Mouse (Mus musculus) monocyte, adult 2 months (primary cell): ENCODE data around the gene Vmn2r110.

Experiments
- DNase-seq, 2 experiments: peaks; one replicate each; pipeline ENCODE4 v3.0.0; 2022; ENCODE audit warnings: low spot score in 2 of 2, low read depth in 1 of 2

The Vmn2r110 gene

DNA sequence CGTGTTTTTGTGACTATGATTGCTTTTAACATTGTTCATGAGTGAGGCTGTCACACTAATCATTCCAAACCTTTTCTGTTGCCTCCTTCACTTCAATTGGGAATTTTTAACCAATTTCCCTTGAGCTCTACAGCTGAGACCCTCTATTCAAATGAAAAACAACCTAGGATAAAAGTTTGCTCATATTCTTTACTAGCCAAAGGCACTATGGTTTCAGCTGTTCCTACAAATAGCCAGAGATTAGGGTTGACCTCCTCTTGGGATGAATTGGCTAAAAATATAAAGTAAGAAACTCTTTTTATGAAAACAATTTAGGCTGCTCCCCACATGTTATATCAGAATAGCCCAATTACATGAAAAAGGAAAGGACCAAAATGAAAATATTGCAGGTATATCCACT lies at the start of gene Vmn2r110:
Gene Vmn2r110 (minus strand): TSS at position 101 of the 400 bp plus-strand sequence.
- no peak for DNase-seq

- DNase-seq, result no peak
Observed at GRCm38 (mm10) chr17:20624777-20625176, 28.6 kb upstream of the Vmn2r110 start, which contains the start of gene Fpr-rs3. Fpr-rs3 (minus strand) TSS chr17:20624877.

- DNase-seq, result no peak
Observed at GRCm38 (mm10) chr17:20564656-20565055, 31.6 kb downstream of the Vmn2r110 start, which contains the start of gene Vmn2r109. Vmn2r109 (minus strand) TSS chr17:20564756.
